Mouse (Mus musculus): ENCODE data around the gene Arfgap2.

DNA sequence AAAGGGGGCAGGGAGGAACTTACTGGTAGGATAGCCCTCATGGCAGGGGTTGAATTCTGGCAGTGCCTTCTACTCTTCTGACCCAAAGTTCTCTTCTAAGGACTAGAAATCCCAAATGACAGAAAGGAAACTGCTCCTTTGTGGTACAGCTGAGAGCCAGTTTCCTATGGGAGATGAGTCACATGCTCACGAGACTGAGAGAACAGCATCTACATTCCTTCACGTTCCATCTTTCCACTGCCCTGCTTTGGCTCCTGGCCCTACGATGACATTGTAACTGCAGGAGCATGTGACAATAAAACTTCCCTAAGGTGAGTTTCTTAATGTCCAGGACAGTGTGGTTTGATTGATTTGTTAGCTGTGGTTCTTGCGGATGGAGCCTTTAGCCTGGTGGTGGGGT lies 16.4 kb upstream of the Arfgap2 start:
- TF ChIP-seq CTCF (IDR thresholded peaks at IDR 0.05; ENCODE audit: control insufficient read depth, insufficient read depth, insufficient replicate concordance, low read depth, low read length), result no peak
- TF ChIP-seq POLR2A (IDR thresholded peaks at IDR 0.05; ENCODE audit: control insufficient read depth, low read depth, low read length), result no peak

Data from testis, adult 2 months (tissue).